Mouse (Mus musculus): ENCODE data around the gene Bloc1s1.

Bloc1s1 gene

GRCm38 (mm10) chr10:128923935-128924334 lies at the start of gene Bloc1s1:
Gene Bloc1s1, minus strand, starts transcription at chr10:128924035.
- no peak for DNase-seq

- no peak for DNase-seq
These were observed 49.0 kb upstream of the Bloc1s1 start for GRCm38 (mm10) chr10:128972841-128973240.

GRCm38 (mm10) chr10:128970740-128971250 lies 47.0 kb upstream of the Bloc1s1 start:
- DNase-seq, result no peak

GRCm38 (mm10) chr10:128968341-128968749 lies 44.5 kb upstream of the Bloc1s1 start:
- DNase-seq, result no peak

- no peak for DNase-seq
These were observed 42.0 kb upstream of the Bloc1s1 start for GRCm38 (mm10) chr10:128965871-128966270.

- DNase-seq, result peak; percentile 15
These were observed 41.1 kb upstream of the Bloc1s1 start for GRCm38 (mm10) chr10:128964961-128965360.

- DNase-seq, result no peak
These were observed 37.1 kb upstream of the Bloc1s1 start, which contains the start of gene Mettl7b for GRCm38 (mm10) chr10:128960590-128961584. Gene Mettl7b, minus strand, starts transcription at chr10:128960988.

GRCm38 (mm10) chr10:128960142-128960541 lies 36.3 kb upstream of the Bloc1s1 start:
- DNase-seq, result no peak

- DNase-seq, result no peak
These were observed 34.5 kb upstream of the Bloc1s1 start for GRCm38 (mm10) chr10:128958340-128958739.

GRCm38 (mm10) chr10:128950208-128950887 lies 26.5 kb upstream of the Bloc1s1 start:
- no peak for DNase-seq

GRCm38 (mm10) chr10:128947496-128947895 lies 23.7 kb upstream of the Bloc1s1 start:
- DNase-seq, result no peak

GRCm38 (mm10) chr10:128945675-128946074 lies 21.8 kb upstream of the Bloc1s1 start:
- peak; percentile 35 for DNase-seq

GRCm38 (mm10) chr10:128940475-128941061 lies 16.7 kb upstream of the Bloc1s1 start:
- DNase-seq, result no peak

- no peak for DNase-seq
These were observed 15.1 kb upstream of the Bloc1s1 start for GRCm38 (mm10) chr10:128938974-128939373.

GRCm38 (mm10) chr10:128938457-128938856 lies 14.6 kb upstream of the Bloc1s1 start:
- DNase-seq, result no peak

- no peak for DNase-seq
These were observed 14.0 kb upstream of the Bloc1s1 start for GRCm38 (mm10) chr10:128937756-128938390.

GRCm38 (mm10) chr10:128935826-128936440 lies 12.1 kb upstream of the Bloc1s1 start:
- DNase-seq, result no peak

- DNase-seq, result no peak
These were observed 11.4 kb upstream of the Bloc1s1 start for GRCm38 (mm10) chr10:128934997-128935787.

GRCm38 (mm10) chr10:128933976-128934721 lies 10.3 kb upstream of the Bloc1s1 start:
- DNase-seq, result no peak

- DNase-seq, result peak; percentile 43
These were observed 9.7 kb upstream of the Bloc1s1 start, which contains the start of gene Itga7 for GRCm38 (mm10) chr10:128933574-128933973. Gene Itga7, plus strand, starts transcription at chr10:128933818.
